Mouse (Mus musculus): Measurements from ENCODE around the gene Foxf1. TPM values are rescaled to one million over a fixed set of nuclear protein-coding genes. Genes with fewer than 3 reads are reported as not detected.

Foxf1 gene
- polyA plus RNA-seq, 2 experiments from 2014 or later = 0.22 TPM; not detected in 1

DNA sequence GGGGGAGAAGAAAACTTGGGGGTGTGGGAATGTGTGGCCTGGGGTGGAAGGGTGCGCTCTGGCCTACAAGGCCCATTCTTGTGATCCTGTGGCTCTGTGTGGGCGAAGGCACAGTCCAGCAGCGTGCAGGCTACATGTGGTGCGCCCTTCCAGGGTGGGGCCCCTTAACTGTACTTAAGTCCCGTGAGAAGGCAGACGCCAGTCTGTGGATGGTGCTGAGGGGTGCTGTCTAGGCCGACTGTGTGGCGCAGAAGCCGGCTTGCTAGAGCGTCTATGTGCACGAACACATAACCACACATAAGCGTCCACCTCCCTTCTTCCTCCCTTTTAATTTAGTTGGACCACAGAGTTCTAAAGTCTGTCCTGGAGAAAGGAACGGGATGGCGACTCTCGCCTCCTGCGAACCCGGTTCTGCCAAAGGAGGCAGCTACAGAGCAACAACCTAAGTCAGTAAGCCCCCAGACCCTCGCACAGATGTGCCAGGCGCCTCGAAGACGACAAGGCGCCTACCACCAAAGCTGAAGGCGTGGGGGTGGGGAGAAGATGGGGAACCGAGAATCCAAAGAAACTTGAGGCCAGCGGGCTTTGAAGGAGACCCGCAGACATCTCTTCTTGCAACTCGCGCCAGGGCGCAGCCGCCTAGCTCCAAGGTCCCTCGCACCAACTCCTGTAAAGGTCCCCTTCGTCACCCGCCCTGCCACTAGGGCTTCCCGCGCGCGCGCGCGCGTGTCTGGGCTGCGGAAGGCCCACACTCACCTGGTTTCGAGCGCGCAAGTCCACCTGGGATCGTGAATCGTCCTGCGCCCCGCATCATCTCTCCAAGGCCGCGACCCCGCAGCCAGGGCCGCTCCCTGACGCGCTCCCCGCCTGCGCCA, 1.7 kb upstream of the Foxf1 start:
- no peak for ATAC-seq

- no peak for ATAC-seq
These were observed 872 bp upstream of the Foxf1 start for GRCm38 (mm10) chr8:121083093-121083935.

DNA sequence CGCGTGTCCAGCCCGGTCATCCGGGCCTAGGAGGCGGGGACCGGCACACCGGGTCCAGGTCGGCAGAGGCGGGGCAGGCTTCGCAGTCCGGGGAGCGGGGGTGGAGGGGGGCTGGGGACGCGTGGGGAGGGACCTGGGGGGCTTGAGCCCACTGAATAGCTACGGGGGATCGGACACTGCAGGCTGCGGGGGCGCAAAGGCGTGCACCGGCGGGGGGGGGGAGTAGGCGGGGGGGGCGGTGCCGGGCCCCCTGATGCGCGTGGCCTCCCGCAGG, 313 bp upstream of the Foxf1 start:
- no peak for ATAC-seq

GRCm38 (mm10) chr8:121085011-121085410, 825 bp downstream of the Foxf1 start:
- ATAC-seq = no peak

- no peak for ATAC-seq
These were observed 1.4 kb downstream of the Foxf1 start for GRCm38 (mm10) chr8:121085561-121085960.

DNA sequence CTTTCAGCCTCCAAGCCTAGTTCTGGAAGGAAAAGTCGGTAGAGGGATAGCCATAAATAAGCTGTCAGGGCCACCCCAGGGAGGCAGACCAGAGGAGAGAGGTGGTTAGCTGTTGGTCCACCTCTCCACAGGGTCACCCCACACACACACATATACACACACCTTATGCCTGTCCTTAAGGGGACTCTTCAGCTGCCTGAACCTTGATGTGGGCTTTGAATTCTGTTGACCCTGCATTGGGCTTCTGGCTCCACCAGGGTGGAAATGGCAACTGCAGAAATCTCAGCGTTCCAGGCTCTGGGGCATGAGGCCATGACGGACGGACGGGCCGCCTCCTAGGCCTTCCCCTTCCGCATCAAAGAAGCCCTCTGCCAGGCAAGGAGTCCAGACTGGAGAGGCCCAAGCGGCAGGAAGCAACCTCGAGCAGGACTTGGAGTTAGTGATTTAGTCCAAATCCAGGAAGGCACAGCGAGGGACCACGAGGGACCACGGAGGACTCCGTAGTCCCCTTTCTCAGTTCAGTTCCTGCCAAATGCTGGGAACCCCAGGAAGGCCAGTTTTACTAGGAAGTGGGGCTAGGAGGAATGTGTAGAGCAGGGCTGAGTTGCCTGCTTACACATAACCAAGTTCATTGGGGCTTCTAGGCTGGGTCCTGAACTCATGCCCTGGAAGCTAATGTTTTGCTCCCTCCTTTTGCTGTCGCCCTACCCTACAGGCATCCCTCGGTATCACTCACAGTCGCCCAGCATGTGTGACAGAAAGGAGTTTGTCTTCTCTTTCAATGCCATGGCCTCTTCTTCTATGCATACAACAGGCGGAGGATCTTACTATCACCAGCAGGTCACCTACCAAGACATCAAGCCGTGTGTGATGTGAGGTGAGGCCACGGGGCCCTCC, 2.1 kb downstream of the Foxf1 start:
- no peak for ATAC-seq

GRCm38 (mm10) chr8:121088281-121088680, 4.1 kb downstream of the Foxf1 start:
- no peak for ATAC-seq

DNA sequence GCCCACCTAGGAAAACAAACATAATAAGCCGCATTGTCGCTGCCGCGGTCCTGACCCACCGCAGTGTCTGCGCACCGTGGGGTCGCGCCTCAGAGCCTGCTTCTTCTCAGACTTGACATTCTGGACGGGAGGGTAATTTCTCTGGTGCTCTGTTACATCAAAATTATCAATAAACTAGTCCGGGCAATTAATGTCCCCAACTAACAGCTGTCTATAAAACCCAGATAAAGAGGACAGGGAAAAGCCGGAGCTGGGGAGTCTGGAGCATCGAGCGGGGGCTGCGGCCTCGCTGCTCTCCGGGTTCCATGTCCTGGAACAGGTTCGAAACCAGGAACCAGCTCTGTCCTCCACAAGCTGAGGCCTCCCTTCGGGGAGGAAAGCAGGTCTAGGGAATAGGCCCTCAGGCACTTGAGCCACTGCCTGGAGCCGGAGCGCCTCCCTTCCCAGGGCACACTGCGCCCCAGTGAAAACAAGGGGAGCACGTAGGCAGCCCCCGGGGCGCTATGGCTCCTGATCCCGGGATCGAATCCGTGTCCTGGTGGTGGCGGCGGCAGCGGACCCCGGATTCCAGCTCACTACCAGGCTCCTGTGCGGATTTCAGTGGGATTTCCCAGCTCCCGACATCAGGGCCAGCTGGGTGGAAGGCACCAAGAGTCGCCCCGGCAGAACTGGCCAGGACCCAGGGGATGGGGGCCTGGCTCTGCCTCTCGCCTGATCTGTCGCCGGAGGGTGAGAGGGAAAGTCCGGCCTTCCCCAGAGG, 4.9 kb downstream of the Foxf1 start:
- no peak for ATAC-seq

GRCm38 (mm10) chr8:121089631-121090380, 5.6 kb downstream of the Foxf1 start:
- ATAC-seq = no peak

DNA sequence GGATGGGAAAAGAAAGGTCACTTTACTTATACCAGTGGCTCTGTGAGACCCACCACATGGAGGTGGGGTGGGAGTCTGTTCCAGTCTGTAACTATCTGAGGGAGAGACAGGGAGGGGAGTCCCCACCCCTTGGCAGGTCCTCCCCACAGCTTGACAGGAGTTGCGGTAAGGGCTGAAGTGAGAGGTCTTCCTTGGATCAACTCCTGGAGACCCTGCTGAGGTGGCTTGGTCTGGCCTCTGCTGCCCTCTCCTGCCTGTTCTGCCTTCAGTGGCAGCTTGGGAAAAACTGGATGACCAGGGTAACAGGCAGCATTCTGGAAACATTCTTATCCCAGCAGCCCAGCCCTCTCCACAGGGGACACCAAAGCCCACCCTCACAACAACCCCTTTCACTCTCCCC, 6.5 kb downstream of the Foxf1 start:
- no peak for ATAC-seq

DNA sequence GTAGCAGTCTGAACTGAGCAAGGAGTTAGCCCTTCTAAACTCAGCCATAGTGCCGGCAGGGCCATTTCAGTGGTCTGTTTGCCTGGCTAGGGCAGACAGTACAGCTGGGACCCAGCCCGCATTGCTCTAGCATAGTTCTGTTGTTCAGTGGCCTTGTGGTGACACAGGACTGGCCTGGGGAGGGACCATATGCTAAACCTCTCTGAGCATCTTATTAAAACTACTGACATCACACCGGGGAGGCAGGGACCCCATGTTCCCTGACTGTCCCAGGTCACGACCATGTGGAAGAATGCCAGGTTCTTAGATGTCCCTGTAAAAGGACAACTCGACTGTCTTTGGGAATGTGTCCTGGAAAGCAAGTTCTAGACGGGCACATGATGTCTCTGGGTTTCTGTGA, 8.0 kb downstream of the Foxf1 start:
- ATAC-seq = no peak

GRCm38 (mm10) chr8:121092627-121093026, 8.4 kb downstream of the Foxf1 start:
- ATAC-seq = peak; percentile 75

DNA sequence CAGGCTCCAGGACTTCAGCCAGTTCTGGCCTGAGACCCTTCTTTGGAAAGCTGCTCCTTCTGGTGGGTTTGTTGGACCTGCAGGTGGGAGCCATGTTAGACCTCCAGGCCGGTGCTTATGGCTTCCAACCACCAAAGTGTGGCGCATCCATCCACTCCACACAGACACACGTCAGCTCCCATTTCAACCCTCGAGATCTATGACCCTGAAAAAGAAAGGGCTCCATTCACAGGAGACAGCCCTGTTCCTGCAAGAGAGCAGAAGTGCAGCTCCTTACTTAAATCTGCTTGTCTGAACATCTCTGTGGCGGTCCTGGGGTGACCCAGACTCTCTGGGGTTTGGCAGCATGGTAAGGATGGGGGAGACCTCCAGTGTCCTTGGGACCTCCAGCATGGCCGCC, 9.3 kb downstream of the Foxf1 start:
- no peak for ATAC-seq

- no peak for ATAC-seq
These were observed 20.0 kb downstream of the Foxf1 start for GRCm38 (mm10) chr8:121104049-121104818.

- peak; percentile 88 for ATAC-seq
These were observed 23.8 kb downstream of the Foxf1 start, which contains the start of gene Mthfsd for GRCm38 (mm10) chr8:121107668-121108656. Mthfsd (minus strand) TSS chr8:121108392.

DNA sequence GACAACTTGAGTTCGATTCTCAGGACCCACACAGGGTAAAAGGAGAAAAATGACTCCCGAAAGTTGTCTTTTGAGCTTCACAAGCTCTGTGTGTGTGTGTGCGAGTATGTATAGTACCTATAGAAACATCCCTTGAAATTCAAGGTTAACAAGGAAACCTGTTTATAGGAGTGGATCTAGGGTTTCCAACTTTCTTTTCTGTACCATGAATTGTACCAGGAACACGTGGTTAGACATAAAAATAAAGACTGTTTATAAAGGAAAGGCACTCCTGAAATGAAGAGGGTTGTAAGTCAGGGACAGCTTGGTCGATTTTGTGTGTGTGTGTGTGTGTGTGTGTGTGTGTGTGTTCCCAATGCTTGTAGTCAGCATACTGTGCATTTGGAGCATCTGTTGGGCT, 24.5 kb downstream of the Foxf1 start:
- no peak for ATAC-seq

- no peak for ATAC-seq
These were observed 27.1 kb downstream of the Foxf1 start for GRCm38 (mm10) chr8:121111145-121111907.

DNA sequence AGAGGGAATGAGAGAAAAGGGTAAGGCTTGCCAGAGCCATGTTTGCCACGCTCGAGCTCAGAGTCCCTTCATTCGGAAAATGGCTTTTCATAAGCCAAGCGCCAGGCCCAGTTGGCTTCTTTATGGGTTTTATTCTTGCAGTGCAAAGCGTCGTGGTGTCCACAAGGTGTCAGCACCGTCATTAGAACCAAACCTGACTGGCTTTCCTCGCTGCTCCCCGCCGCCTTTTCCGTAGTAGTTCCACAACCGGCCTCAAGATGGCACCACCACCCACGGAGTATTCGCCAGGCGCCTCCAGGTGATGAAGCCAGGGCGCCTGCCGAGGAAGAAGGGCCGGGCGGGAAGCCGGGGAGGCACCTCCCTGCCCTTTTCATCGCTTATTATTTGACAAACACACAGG, 29.1 kb downstream of the Foxf1 start:
- ATAC-seq = peak; percentile 79

All from CD4-positive, CD25-positive, alpha-beta regulatory T cell, adult 4 months (primary cell).